Mouse (Mus musculus) intestine, postnatal 0 days (tissue): ENCODE data around the gene Magi2. TPM values are rescaled to one million over a fixed set of nuclear protein-coding genes. Genes with fewer than 3 reads are reported as not detected.
"Not testable (repeated sequence)": the region's sequence is repeated elsewhere in the genome, so short reads cannot be mapped to it uniquely, and the experiment has no call there.

Experiments used
- ATAC-seq: fragments of 200-750 bp; cut with Nextera tagmentation; 2 replicates; pipeline ENCODE4 v1.8.0; 2017; ENCODE audit warnings: mild to moderate bottlenecking, moderate TSS enrichment, moderate library complexity
- H3K27ac ChIP-seq: fragments of 300-500 bp; sonication (generic); 2 replicates; pipeline ENCODE4 v1.5.1; 2014; ENCODE audit warnings: mild to moderate bottlenecking, low read depth, low read length, moderate library complexity
- H3K27me3 ChIP-seq: fragments of 300-500 bp; sonication (generic); replicated peaks from 2 replicates; pipeline ENCODE4 v1.6.1; 2014; ENCODE audit warnings: low read length, mixed read lengths; ENCODE audit not compliant: control insufficient read depth, insufficient read depth
- H3K36me3 ChIP-seq: fragments of 300-500 bp; sonication (generic); 2 replicates; pipeline ENCODE4 v1.6.1; 2014; ENCODE audit warnings: mild to moderate bottlenecking, moderate library complexity; ENCODE audit not compliant: control insufficient read depth, insufficient read depth
- H3K4me1 ChIP-seq: fragments of 300-500 bp; sonication (generic); replicated peaks from 2 replicates; pipeline ENCODE4 v1.6.1; 2014; ENCODE audit warnings: antibody characterized with exemption, low read length, mixed read lengths; ENCODE audit not compliant: control insufficient read depth, insufficient read depth
- H3K4me2 ChIP-seq: fragments of 300-500 bp; sonication (generic); replicated peaks from 2 replicates; pipeline ENCODE4 v1.6.1; 2014; ENCODE audit warnings: low read depth, mild to moderate bottlenecking, moderate library complexity
- H3K4me3 ChIP-seq: fragments of 300-500 bp; sonication (generic); 2 replicates; pipeline ENCODE4 v1.5.1; 2014; ENCODE audit warnings: low read depth, low read length
- H3K9ac ChIP-seq: fragments of 300-500 bp; sonication (generic); 2 replicates; pipeline ENCODE4 v1.6.1; 2014; ENCODE audit warnings: mild to moderate bottlenecking, low read depth, low read length
- H3K9me3 ChIP-seq: fragments of 300-500 bp; sonication (generic); 2 replicates; pipeline ENCODE4 v1.6.1; 2016; ENCODE audit warnings: mixed run types; ENCODE audit not compliant: control insufficient read depth
- CTCF ChIP-seq: sonication (generic); IDR thresholded peaks from 2 replicates; pipeline ENCODE4 v1.5.1; 2016; ENCODE audit warnings: low read depth, mild to moderate bottlenecking, control low read depth, antibody characterized with exemption, moderate library complexity
- WGBS: fragments of 180-500 bp; shearing (Covaris S2); extraction: QIAGEN DNeasy Blood & Tissue Kit; methylation state at CpG from one replicate; pipeline ENCODE4 v1.1.7; 2014; 5-methylcytosine and 5-hydroxymethylcytosine counted together
- polyA plus RNA-seq: library from polyadenylated mRNA; unstranded; fragments of >200 nt; fragmentation: Nextera tagmentation; extraction: Ambion mirVana; gene quantifications from 2 replicates; pipeline ENCODE4 v1.2.1, GENCODE M21; 2015

Magi2 gene
- polyA plus RNA-seq, 1 experiment from 2014 or later, result 1.0 TPM

DNA sequence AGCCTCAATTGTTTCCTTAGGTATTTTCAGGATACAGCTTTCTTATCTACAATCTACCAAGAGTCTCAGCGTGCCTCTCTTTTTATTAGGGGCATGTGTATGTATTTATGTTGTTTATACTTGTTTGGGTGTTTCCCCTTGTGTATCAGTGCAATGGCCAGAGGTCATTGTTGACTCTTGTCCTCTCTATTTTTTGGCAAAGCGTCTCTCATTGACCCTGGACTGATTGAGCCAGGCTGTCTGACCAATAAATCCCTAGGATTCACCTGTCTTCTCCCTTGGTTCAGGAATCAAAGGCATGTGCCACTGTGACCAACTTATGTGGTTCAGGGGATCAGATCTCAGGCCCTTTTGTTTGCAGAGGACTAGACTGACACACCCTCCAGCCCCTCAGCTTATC lies 1030.1 kb downstream of the Magi2 start:
- H3K27ac ChIP-seq, result no peak overlapping the region
- no peaks in the 10 kb centered on the region for H3K27me3 ChIP-seq
- H3K36me3 ChIP-seq, result no peaks in the 10 kb centered on the region
- 35% methylated on average over 2 of the region's 2 CpGs for WGBS
- no peak overlapping the region for H3K4me2 ChIP-seq
- no peak for TF ChIP-seq CTCF
- no peaks in the 10 kb centered on the region for H3K9me3 ChIP-seq
- H3K4me3 ChIP-seq, result no peak overlapping the region
- no peak for ATAC-seq
- no peaks in the 10 kb centered on the region for H3K4me1 ChIP-seq
- H3K9ac ChIP-seq, result no peak overlapping the region

DNA sequence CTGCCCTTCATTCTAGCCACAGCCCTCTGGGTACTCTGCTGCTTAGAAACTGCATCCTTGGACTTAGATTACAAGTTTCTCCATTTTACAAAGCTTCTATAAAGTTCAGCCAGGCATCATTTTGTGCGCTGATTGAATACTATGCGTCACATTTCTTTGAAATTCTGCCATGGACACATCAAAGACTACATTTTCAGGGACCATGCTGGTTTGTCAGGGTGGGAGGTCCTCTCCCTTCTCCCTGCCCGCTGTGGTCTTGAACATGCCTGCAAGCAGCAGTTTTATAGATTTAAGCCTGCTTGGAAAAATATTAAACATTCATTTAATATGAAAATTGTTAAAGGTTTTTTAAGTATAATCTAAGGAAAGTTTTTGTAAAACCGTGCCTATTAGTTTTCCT lies 1030.6 kb downstream of the Magi2 start:
- Histone ChIP-seq H3K9ac (no peak overlapping the region), H3K27me3 (no peaks in the 10 kb centered on the region), H3K27ac (no peak overlapping the region), H3K4me1 (no peaks in the 10 kb centered on the region), H3K4me2 (no peak overlapping the region), H3K9me3 (no peaks in the 10 kb centered on the region), H3K36me3 (no peaks in the 10 kb centered on the region), H3K4me3 (no peak overlapping the region)
- 88% methylated on average over 4 of the region's 4 CpGs for WGBS
- no peak for TF ChIP-seq CTCF
- no peak for ATAC-seq

DNA sequence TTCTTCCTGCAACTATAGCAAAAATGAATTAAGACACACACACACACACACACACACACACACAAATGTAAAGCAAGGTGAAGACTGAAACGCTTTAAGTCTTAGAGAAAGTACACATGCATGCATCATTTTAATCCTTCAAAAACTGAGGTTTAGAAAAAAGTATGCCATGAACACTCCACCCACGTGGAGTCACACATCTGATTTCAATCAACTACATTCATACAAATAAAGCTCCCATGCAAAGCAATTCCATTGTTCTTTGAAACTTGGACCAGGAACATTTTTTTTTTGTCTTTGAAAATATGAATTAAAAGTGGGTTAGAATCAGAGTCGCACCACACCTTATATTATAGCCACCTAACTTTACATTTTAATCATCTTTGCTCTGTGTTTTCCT lies 1032.9 kb downstream of the Magi2 start:
- H3K9ac ChIP-seq, result no peak overlapping the region
- H3K4me2 ChIP-seq, result no peak overlapping the region
- ATAC-seq, result no peak
- H3K36me3 ChIP-seq, result no peaks in the 10 kb centered on the region
- no peaks in the 10 kb centered on the region for H3K9me3 ChIP-seq
- H3K4me3 ChIP-seq, result no peak overlapping the region
- no peak overlapping the region for H3K27ac ChIP-seq
- no peak for TF ChIP-seq CTCF
- H3K27me3 ChIP-seq, result no peaks in the 10 kb centered on the region
- no peaks in the 10 kb centered on the region for H3K4me1 ChIP-seq
- WGBS, result 75% methylated on average over 3 of the region's 3 CpGs

DNA sequence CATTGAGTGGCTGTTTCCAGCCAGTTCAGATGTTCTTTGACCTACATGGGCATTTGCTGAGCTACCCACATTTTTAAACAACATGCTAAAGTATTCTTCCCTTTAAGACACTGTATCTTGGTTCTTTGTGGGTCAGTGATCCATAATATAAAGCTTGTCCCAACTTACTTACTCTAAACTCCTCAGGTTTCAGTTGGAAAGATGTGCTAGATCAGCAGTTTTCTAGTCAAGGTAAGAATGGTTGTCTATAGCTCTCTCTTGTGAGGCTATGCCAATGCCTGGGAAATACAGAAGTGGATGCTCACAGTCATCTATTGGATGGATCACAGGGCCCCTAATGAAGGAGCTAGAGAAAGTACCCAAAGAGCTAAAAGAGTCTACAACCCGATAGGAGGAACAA lies 1045.8 kb downstream of the Magi2 start:
- H3K9me3 ChIP-seq, result not testable (repeated sequence)

DNA sequence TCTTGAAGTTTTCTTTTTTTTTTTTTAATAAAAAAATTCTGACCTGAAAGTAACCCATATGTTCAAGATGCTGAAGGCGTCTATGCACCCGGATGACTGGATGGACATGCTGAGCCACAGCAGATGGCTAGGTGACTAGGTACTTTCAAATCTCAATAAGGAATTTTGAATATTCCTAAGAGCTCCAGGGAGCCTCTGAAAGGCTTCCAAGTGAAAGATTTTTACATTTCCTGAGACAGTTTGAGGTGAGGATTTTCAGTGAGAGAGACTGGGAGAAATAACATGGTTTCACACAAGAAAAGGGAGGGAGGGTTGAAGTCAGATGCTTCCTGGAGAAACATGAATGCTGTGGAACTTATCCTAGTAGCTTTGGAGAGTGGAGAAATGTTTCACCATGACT lies 1048.8 kb downstream of the Magi2 start:
- Histone ChIP-seq H3K4me2 (no peak overlapping the region), H3K27me3 (no peaks in the 10 kb centered on the region), H3K36me3 (no peaks in the 10 kb centered on the region), H3K9ac (no peak overlapping the region), H3K4me1 (no peaks in the 10 kb centered on the region), H3K4me3 (no peak overlapping the region), H3K9me3 (no peaks in the 10 kb centered on the region), H3K27ac (no peak overlapping the region)
- no peak for TF ChIP-seq CTCF
- WGBS, result 87% methylated on average over 2 of the region's 2 CpGs
- no peak for ATAC-seq

More for the DNA sequence above, 1045.8 kb downstream of the Magi2 start:
- H3K4me2 ChIP-seq, H3K4me1 ChIP-seq, H3K36me3 ChIP-seq, H3K4me3 ChIP-seq, H3K27ac ChIP-seq, H3K27me3 ChIP-seq, ATAC-seq, H3K9ac ChIP-seq: not testable (repeated sequence)
- 83% methylated on average over 1 of the region's 1 CpGs for WGBS

DNA sequence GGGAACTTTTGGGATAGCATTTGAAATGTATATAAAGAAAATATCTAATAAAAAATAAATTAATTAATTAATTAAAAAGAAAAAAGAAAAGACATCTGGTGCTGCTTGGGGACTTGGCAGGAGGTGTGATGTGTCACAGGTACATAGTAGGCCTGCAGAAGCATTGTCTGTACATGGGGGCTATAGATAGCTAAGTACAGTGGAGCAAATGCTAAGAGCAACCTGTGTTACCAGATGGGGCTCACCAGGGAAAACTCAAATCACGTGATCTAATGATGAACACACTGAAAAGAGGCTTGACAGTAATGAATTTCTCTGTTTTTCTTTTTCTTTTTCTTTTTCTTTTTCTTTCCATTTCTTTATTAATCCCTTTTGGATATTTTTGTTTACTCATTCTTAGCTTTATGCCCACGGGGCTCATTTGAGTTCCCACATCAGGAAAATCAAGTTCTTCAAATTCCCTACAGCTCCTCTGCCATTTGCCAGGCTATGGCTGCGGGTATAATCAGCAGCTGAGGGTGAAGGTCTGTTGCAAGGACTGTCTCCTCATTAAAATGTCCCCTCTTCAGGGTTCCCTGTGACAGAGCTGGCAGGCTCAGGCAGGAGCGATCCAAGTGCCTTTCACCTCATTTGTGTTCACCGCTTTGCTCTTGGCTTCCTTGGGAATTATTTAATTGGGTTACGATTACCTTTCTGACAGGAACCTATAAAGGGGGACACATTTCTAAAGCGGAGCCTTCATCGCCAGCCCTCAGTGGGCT lies 1058.4 kb downstream of the Magi2 start:
- Histone ChIP-seq H3K36me3 (no peaks in the 10 kb centered on the region), H3K4me3 (no peak overlapping the region), H3K9ac (no peak overlapping the region), H3K4me2 (no peak overlapping the region), H3K9me3 (no peaks in the 10 kb centered on the region), H3K27ac (no peak overlapping the region), H3K4me1 (no peaks in the 10 kb centered on the region), H3K27me3 (no peaks in the 10 kb centered on the region)
- WGBS, result 84% methylated on average over 8 of the region's 8 CpGs
- no peak for ATAC-seq
- TF ChIP-seq CTCF, result no peak
